Mouse (Mus musculus): Measurements from ENCODE around the gene Selplg.

The Selplg gene

GRCm38 (mm10) chr5:113771213-113772162, 61.0 kb downstream of the Selplg start:
- peak; percentile 90 for DNase-seq (ENCODE audit: low read depth, low spot score)

DNA sequence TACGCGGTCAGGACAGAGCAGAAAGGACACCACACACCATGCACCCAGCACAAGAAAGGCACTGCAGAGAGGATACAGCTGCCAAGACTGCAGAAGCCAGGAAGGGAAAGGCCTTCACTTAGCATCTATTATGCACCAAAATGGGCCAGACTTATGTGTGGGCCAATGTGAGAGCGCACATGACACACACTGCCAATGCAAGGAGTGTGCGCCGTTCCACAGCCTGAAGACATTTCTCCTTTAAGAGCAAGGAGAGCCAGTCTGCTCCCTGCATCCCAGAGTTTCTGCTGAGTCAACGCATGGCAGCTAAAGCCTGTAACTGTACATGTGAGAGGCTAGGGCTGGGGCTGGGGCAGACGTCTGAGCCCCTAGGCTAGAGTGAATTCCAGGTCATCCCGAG, 63.6 kb downstream of the Selplg start:
- no peak for DNase-seq (ENCODE audit: low read depth, low spot score)
